Mouse (Mus musculus) limb, embryonic 12.5 days (tissue): ENCODE data around the gene Sync. TPM values are rescaled to one million over a fixed set of nuclear protein-coding genes. Genes with fewer than 3 reads are reported as not detected.

Experiments used
- ATAC-seq: fragments of 200-750 bp; cut with Nextera tagmentation; 2 replicates; pipeline ENCODE4 v1.8.0; 2017; ENCODE audit warnings: low read depth, moderate TSS enrichment; ENCODE audit not compliant: insufficient number of reproducible peaks, insufficient read depth, low FRiP score, low TSS enrichment
- H3K27ac ChIP-seq: fragments of 300-500 bp; sonication (generic); 2 replicates; pipeline ENCODE4 v1.5.1; 2016; ENCODE audit warnings: mild to moderate bottlenecking, moderate library complexity
- H3K27me3 ChIP-seq: fragments of 300-500 bp; sonication (generic); 2 replicates; pipeline ENCODE4 v1.6.1; 2016; ENCODE audit warnings: mild to moderate bottlenecking, moderate library complexity
- H3K36me3 ChIP-seq: fragments of 300-500 bp; sonication (generic); 2 replicates; pipeline ENCODE4 v1.6.1; 2016; ENCODE audit warnings: mild to moderate bottlenecking, moderate library complexity
- H3K4me1 ChIP-seq: fragments of 300-500 bp; sonication (generic); replicated peaks from 2 replicates; pipeline ENCODE4 v1.6.1; 2016
- H3K4me2 ChIP-seq: fragments of 300-500 bp; sonication (generic); 2 replicates; pipeline ENCODE4 v1.6.1; 2016; ENCODE audit warnings: mild to moderate bottlenecking, moderate library complexity
- H3K4me3 ChIP-seq: fragments of 300-500 bp; sonication (generic); replicated peaks from 2 replicates; pipeline ENCODE4 v1.5.1; 2016; ENCODE audit warnings: mild to moderate bottlenecking
- H3K9ac ChIP-seq: fragments of 300-500 bp; sonication (generic); replicated peaks from 2 replicates; pipeline ENCODE4 v1.6.1; 2016; ENCODE audit warnings: mild to moderate bottlenecking, moderate library complexity
- H3K9me3 ChIP-seq: fragments of 300-500 bp; sonication (generic); 2 replicates; pipeline ENCODE4 v1.6.1; 2016; ENCODE audit warnings: mild to moderate bottlenecking, moderate library complexity
- WGBS: fragments of 180-500 bp; shearing (Covaris S2); methylation state at CpG from one replicate; pipeline ENCODE4 v1.1.7; 2016; 5-methylcytosine and 5-hydroxymethylcytosine counted together
- polyA plus RNA-seq: library from polyadenylated mRNA; unstranded; fragments of >200 nt; fragmentation: Nextera tagmentation; extraction: Ambion mirVana; gene quantifications from 2 replicates; pipeline ENCODE4 v1.2.1, GENCODE M21; 2016

Gene Sync
- polyA plus RNA-seq, 1 experiment from 2014 or later = 1.2 TPM

- H3K27ac ChIP-seq = peak overlapping the region; percentile 41; the same call in 1 of the 2 replicates
- WGBS = 2% methylated on average over 28 of the region's 28 CpGs
- peak; percentile 46 for ATAC-seq
These were observed 540 bp upstream of the Sync start for GRCm38 (mm10) chr4:129286683-129287471.

GRCm38 (mm10) chr4:129288067-129288466 is 650 bp downstream of the Sync start:
- H3K4me1 ChIP-seq = peaks cover 17% of the 10 kb centered on the region; the same call in 1 of the 2 replicates
- peaks cover 37% of the 10 kb centered on the region for H3K27me3 ChIP-seq
- H3K36me3 ChIP-seq = no peaks in the 10 kb centered on the region
- no peak for ATAC-seq
- H3K4me2 ChIP-seq = peak overlapping the region; percentile 98
- no peak overlapping the region for H3K9ac ChIP-seq
- 32% methylated on average over 3 of the region's 3 CpGs for WGBS
- H3K9me3 ChIP-seq = no peaks in the 10 kb centered on the region
- H3K4me3 ChIP-seq = peak overlapping the region; percentile 54; the same call in 1 of the 2 replicates
- no peak overlapping the region for H3K27ac ChIP-seq

More at GRCm38 (mm10) chr4:129286683-129287471, 540 bp upstream of the Sync start:
- no peaks in the 10 kb centered on the region for H3K9me3 ChIP-seq
- H3K4me3 ChIP-seq = peak overlapping the region; percentile 54
- peak overlapping the region; percentile 63 for H3K9ac ChIP-seq
- H3K4me1 ChIP-seq = peaks cover 17% of the 10 kb centered on the region; the same call in 1 of the 2 replicates
- H3K27me3 ChIP-seq = peaks cover 33% of the 10 kb centered on the region
- peak overlapping the region; percentile 98 for H3K4me2 ChIP-seq
- no peaks in the 10 kb centered on the region for H3K36me3 ChIP-seq

GRCm38 (mm10) chr4:129289671-129290070 is 2.3 kb downstream of the Sync start:
- Histone ChIP-seq H3K36me3 (no peaks in the 10 kb centered on the region), H3K4me1 (peaks cover 23% of the 10 kb centered on the region), H3K9me3 (no peaks in the 10 kb centered on the region), H3K9ac (no peak overlapping the region), H3K27ac (no peak overlapping the region), H3K27me3 (peaks cover 49% of the 10 kb centered on the region), H3K4me3 (no peak overlapping the region), H3K4me2 (no peak overlapping the region)
- 86% methylated on average over 8 of the region's 8 CpGs for WGBS
- ATAC-seq = no peak

GRCm38 (mm10) chr4:129292831-129293230 is 5.4 kb downstream of the Sync start:
- Histone ChIP-seq H3K4me3 (no peak overlapping the region), H3K9ac (no peak overlapping the region), H3K9me3 (no peaks in the 10 kb centered on the region), H3K27ac (no peak overlapping the region), H3K27me3 (peaks cover 25% of the 10 kb centered on the region), H3K36me3 (no peaks in the 10 kb centered on the region), H3K4me2 (peak overlapping the region; percentile 31; the same call in 1 of the 2 replicates), H3K4me1 (peaks cover 9% of the 10 kb centered on the region)
- 68% methylated on average over 7 of the region's 7 CpGs for WGBS
- no peak for ATAC-seq

GRCm38 (mm10) chr4:129293702-129294101 is 6.3 kb downstream of the Sync start:
- ATAC-seq = no peak
- H3K4me2 ChIP-seq = peak overlapping the region; percentile 31
- 0 out of 2 replicates have a peak overlapping the region, but pooled peaks have one; percentile 45 for H3K27ac ChIP-seq
- no peaks in the 10 kb centered on the region for H3K9me3 ChIP-seq
- no peak overlapping the region for H3K4me3 ChIP-seq
- no peak overlapping the region; the same call in 1 of the 2 replicates for H3K9ac ChIP-seq
- H3K4me1 ChIP-seq = peaks cover 16% of the 10 kb centered on the region
- H3K27me3 ChIP-seq = peaks cover 16% of the 10 kb centered on the region; the same call in 1 of the 2 replicates
- WGBS = 33% methylated on average over 16 of the region's 16 CpGs
- H3K36me3 ChIP-seq = no peaks in the 10 kb centered on the region

- ATAC-seq = no peak
- Histone ChIP-seq H3K27me3 (0 out of 2 replicates have a peak, but pooled peaks cover 16% of the 10 kb centered on the region), H3K4me2 (no peak overlapping the region), H3K36me3 (no peaks in the 10 kb centered on the region), H3K4me3 (no peak overlapping the region), H3K27ac (no peak overlapping the region), H3K9ac (no peak overlapping the region), H3K4me1 (peaks cover 16% of the 10 kb centered on the region), H3K9me3 (no peaks in the 10 kb centered on the region)
- 74% methylated on average over 2 of the region's 2 CpGs for WGBS
These were observed 7.8 kb downstream of the Sync start for GRCm38 (mm10) chr4:129295188-129295587.

GRCm38 (mm10) chr4:129296066-129296465 is 8.6 kb downstream of the Sync start:
- Histone ChIP-seq H3K4me2 (no peak overlapping the region), H3K27ac (no peak overlapping the region), H3K4me1 (peaks cover 16% of the 10 kb centered on the region), H3K9ac (no peak overlapping the region), H3K9me3 (0 out of 2 replicates have a peak, but pooled peaks cover 5% of the 10 kb centered on the region), H3K4me3 (no peak overlapping the region), H3K36me3 (no peaks in the 10 kb centered on the region), H3K27me3 (0 out of 2 replicates have a peak, but pooled peaks cover 16% of the 10 kb centered on the region)
- no peak for ATAC-seq
- WGBS = 90% methylated on average over 7 of the region's 7 CpGs

- Histone ChIP-seq H3K4me1 (peaks cover 16% of the 10 kb centered on the region), H3K4me3 (no peak overlapping the region), H3K4me2 (no peak overlapping the region), H3K27me3 (0 out of 2 replicates have a peak, but pooled peaks cover 15% of the 10 kb centered on the region), H3K36me3 (no peaks in the 10 kb centered on the region), H3K9me3 (0 out of 2 replicates have a peak, but pooled peaks cover 12% of the 10 kb centered on the region), H3K27ac (no peak overlapping the region), H3K9ac (no peak overlapping the region)
- 89% methylated on average over 4 of the region's 4 CpGs for WGBS
- ATAC-seq = no peak
These were observed 10.3 kb downstream of the Sync start for GRCm38 (mm10) chr4:129297724-129298123.

GRCm38 (mm10) chr4:129299121-129299520 is 11.7 kb downstream of the Sync start:
- no peak for ATAC-seq
- H3K4me1 ChIP-seq = peaks cover 17% of the 10 kb centered on the region
- H3K27me3 ChIP-seq = 0 out of 2 replicates have a peak, but pooled peaks cover 4% of the 10 kb centered on the region
- no peak overlapping the region for H3K4me2 ChIP-seq
- H3K4me3 ChIP-seq = no peak overlapping the region
- H3K9ac ChIP-seq = no peak overlapping the region
- 49% methylated on average over 10 of the region's 10 CpGs for WGBS
- H3K9me3 ChIP-seq = 0 out of 2 replicates have a peak, but pooled peaks cover 12% of the 10 kb centered on the region
- H3K27ac ChIP-seq = no peak overlapping the region
- H3K36me3 ChIP-seq = no peaks in the 10 kb centered on the region

GRCm38 (mm10) chr4:129303401-129303800 is 16.0 kb downstream of the Sync start:
- H3K4me2 ChIP-seq = no peak overlapping the region
- H3K4me3 ChIP-seq = no peak overlapping the region
- no peaks in the 10 kb centered on the region for H3K27me3 ChIP-seq
- H3K9ac ChIP-seq = no peak overlapping the region
- peaks cover 31% of the 10 kb centered on the region for H3K36me3 ChIP-seq
- 68% methylated on average over 5 of the region's 5 CpGs for WGBS
- peaks cover 8% of the 10 kb centered on the region for H3K4me1 ChIP-seq
- ATAC-seq = no peak
- 0 out of 2 replicates have a peak, but pooled peaks cover 12% of the 10 kb centered on the region for H3K9me3 ChIP-seq
- no peak overlapping the region for H3K27ac ChIP-seq

GRCm38 (mm10) chr4:129303816-129304215 is 16.4 kb downstream of the Sync start:
- Histone ChIP-seq H3K4me3 (no peak overlapping the region), H3K27me3 (no peaks in the 10 kb centered on the region), H3K36me3 (peaks cover 35% of the 10 kb centered on the region), H3K27ac (no peak overlapping the region), H3K4me1 (peaks cover 7% of the 10 kb centered on the region), H3K9me3 (0 out of 2 replicates have a peak, but pooled peaks cover 12% of the 10 kb centered on the region), H3K4me2 (no peak overlapping the region), H3K9ac (no peak overlapping the region)
- 89% methylated on average over 9 of the region's 9 CpGs for WGBS
- ATAC-seq = no peak
